Mouse (Mus musculus) urinary bladder, postnatal 25 days (tissue): ENCODE results near the gene Pck1.

ENCODE experiments used
- DNase-seq: peaks from one replicate; pipeline ENCODE4 v3.0.0; 2022; ENCODE audit warnings: low spot score

Gene Pck1

GRCm38 (mm10) chr2:173204671-173205070, 51.8 kb downstream of the Pck1 start:
- no peak for DNase-seq

- no peak for DNase-seq
These were observed 52.8 kb downstream of the Pck1 start for GRCm38 (mm10) chr2:173205563-173206099.

GRCm38 (mm10) chr2:173207051-173207450, 54.2 kb downstream of the Pck1 start:
- DNase-seq, result no peak
